Mouse (Mus musculus) spleen, adult 18-20 months (tissue): ENCODE results near the gene Smagp.

Source experiments
- DNase-seq, 2 experiments: peaks; one replicate each; pipeline ENCODE4 v3.0.0; 2022; ENCODE audit warnings: mixed read lengths in 2 of 2

Smagp gene

GRCm38 (mm10) chr15:100636700-100637501 is at the start of gene Smagp:
Smagp (minus strand) TSS chr15:100636940.
- DNase-seq, result peak; percentile 52 to 55

- no peak for DNase-seq
Observed at GRCm38 (mm10) chr15:100686434-100686833, 49.7 kb upstream of the Smagp start.

GRCm38 (mm10) chr15:100685849-100686248 is 49.1 kb upstream of the Smagp start:
- no peak for DNase-seq

- DNase-seq, result no peak
Observed at GRCm38 (mm10) chr15:100685255-100685654, 48.5 kb upstream of the Smagp start.

GRCm38 (mm10) chr15:100684450-100684849 is 47.7 kb upstream of the Smagp start:
- DNase-seq, result no peak

- DNase-seq, result peak; percentile 55 to 78
Observed at GRCm38 (mm10) chr15:100683041-100683440, 46.3 kb upstream of the Smagp start.

- DNase-seq, result no peak
Observed at GRCm38 (mm10) chr15:100681770-100682169, 45.0 kb upstream of the Smagp start.

- no peak for DNase-seq
Observed at GRCm38 (mm10) chr15:100680381-100680780, 43.6 kb upstream of the Smagp start.

GRCm38 (mm10) chr15:100679005-100679404 is 42.3 kb upstream of the Smagp start:
- no peak for DNase-seq

- no peak for DNase-seq
Observed at GRCm38 (mm10) chr15:100678581-100678980, 41.8 kb upstream of the Smagp start.

GRCm38 (mm10) chr15:100677675-100678074 is 40.9 kb upstream of the Smagp start:
- no peak for DNase-seq

GRCm38 (mm10) chr15:100676521-100676920 is 39.8 kb upstream of the Smagp start:
- no peak for DNase-seq

GRCm38 (mm10) chr15:100675486-100675885 is 38.7 kb upstream of the Smagp start:
- no peak for DNase-seq

- no peak for DNase-seq
Observed at GRCm38 (mm10) chr15:100674566-100674965, 37.8 kb upstream of the Smagp start.

- no peak for DNase-seq
Observed at GRCm38 (mm10) chr15:100673585-100674391, 37.0 kb upstream of the Smagp start.

GRCm38 (mm10) chr15:100670833-100671232 is 34.1 kb upstream of the Smagp start:
- DNase-seq, result no peak

- no peak for DNase-seq
Observed at GRCm38 (mm10) chr15:100670004-100670403, 33.3 kb upstream of the Smagp start.

GRCm38 (mm10) chr15:100669337-100669736 is 32.6 kb upstream of the Smagp start, which contains the start of gene Bin2:
Bin2 (minus strand) TSS chr15:100669553.
- DNase-seq, result peak; percentile 84 to 90

- peak in 1 of 2 experiments; percentile 48 for DNase-seq
Observed at GRCm38 (mm10) chr15:100667871-100668545, 31.3 kb upstream of the Smagp start.

GRCm38 (mm10) chr15:100667420-100667819 is 30.7 kb upstream of the Smagp start:
- no peak for DNase-seq

- no peak for DNase-seq
Observed at GRCm38 (mm10) chr15:100666851-100667250, 30.1 kb upstream of the Smagp start.

GRCm38 (mm10) chr15:100666219-100666696 is 29.5 kb upstream of the Smagp start:
- peak; percentile 30 to 46 for DNase-seq
